Mouse (Mus musculus): ENCODE data around the gene Atp2a2.

DNA sequence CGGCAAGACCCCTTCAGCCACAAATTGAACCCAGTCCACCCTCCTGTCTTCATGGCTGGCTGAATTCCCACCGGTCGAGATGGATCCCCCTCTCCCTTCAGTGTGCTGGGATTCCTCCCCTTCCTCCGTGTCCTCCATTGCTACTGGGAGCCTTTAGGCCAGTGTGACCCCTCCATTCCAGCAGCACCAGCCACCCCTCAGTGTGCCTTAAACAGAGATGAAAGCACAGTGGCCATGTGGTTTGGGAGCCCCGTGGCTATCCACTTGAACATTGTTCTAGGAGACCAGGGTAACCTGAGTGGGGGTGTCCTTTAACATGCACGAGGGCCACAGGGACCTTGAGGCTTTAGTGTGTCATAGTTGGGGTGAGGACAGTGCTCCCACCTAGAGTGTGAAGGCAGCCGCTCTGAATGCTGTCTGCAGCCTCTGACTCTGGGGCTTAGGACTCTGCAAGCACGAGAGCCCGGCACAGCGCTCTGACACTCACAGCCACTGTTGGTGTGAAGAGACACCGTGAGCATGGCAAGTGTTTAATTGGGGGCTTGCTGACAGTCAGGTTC, 56.9 kb downstream of the Atp2a2 start:
- TF ChIP-seq ZMIZ1 (IDR thresholded peaks at IDR 0.05; ENCODE audit: low read depth, low read length) (no peak), RAD21 (IDR thresholded peaks at IDR 0.05; ENCODE audit: low read depth, low read length) (no peak), CTCF (conservative IDR thresholded peaks at IDR 0.05 in 1 of 2, IDR thresholded peaks at IDR 0.05 in 1 of 2; ENCODE audit: low read depth in 2 of 2, low read length in 2 of 2) (no peak), USF2 (conservative IDR thresholded peaks at IDR 0.05; ENCODE audit: low read depth, low read length) (no peak), ZNF384 (IDR thresholded peaks at IDR 0.05; ENCODE audit: low read depth, low read length) (no peak), USF1 (IDR thresholded peaks at IDR 0.05; ENCODE audit: low read depth, low read length) (no peak)

Measured in CH12.LX (cell line).